Comparison of ENCODE assay signal across 8 mouse cellular contexts in the genomic region with DNA sequence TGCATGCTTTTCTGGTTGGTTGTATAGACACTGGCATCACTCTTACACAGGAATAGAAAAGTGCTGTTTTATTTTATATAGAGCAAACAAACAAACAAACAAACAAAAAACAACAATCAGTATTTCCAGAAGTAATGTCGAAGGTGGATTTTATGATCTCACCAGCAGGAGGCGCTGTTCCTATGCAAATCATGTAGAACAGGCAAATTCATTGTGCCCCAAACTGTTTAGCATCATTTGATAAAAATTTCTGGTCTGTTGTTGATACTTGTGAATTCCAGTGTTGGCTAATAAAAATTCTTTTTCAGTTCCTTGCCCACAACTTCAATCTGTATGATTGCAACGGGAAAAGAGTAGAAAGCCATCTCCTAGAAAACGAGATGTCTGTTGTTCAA.
DNase-seq lines count a peak whose midpoint lies in the region.

No protein-coding gene starts in this region.

- DNase-seq in heart, postnatal 14 days = peak; percentile 9 to 26
- DNase-seq in heart, adult 11 months = no peak
- peak; percentile 11 for DNase-seq in ovary, postnatal 14 days (ENCODE audit: low spot score)
- no peak for DNase-seq in ovary, postnatal 36 days (ENCODE audit: low spot score)
- DNase-seq in embryo, embryonic 10.5 days (ENCODE audit: low spot score) = peak; percentile 65
- DNase-seq in left cerebral cortex, postnatal 14 days (ENCODE audit: low spot score in 2 of 2) = peak; percentile 14 to 67
- peak; percentile 60 for DNase-seq in testis, postnatal 10 days (ENCODE audit: low spot score)
- no peak for DNase-seq in urinary bladder, adult 18-20 months (ENCODE audit: low spot score in 2 of 2)

- intact Hi-C loops in heart, postnatal 14 days (cut with DNase I) = loop anchor here (10.0 kb wide), 1 partner anchor 199 kb away; no protein-coding TSS in a partner anchor
- intact Hi-C loops in left cerebral cortex, postnatal 14 days (cut with DNase I) = loop anchor here (5.0 to 10.0 kb wide), 3 partner anchors 109 to 811 kb away; partner anchors contain the start of gene Slc35f1

Comparison
In these comparisons a context has a peak if more than half of its experiments do, and no peak if none do; other contexts are left out.
1. DNase-seq: peak in heart, postnatal 14 days (2 of 2), ovary, postnatal 14 days (single experiment), embryo, embryonic 10.5 days (single experiment), left cerebral cortex, postnatal 14 days (2 of 2) and testis, postnatal 10 days (single experiment); none in heart, adult 11 months (single experiment), ovary, postnatal 36 days (single experiment) and urinary bladder, adult 18-20 months (0 of 2).